14 mouse cellular contexts compared by ENCODE assay signal in genomic region chr12:40814659-40815363, GRCm38 (mm10).
A peak's percentile ranks its signal among the peaks of the same experiment; 100 is the strongest.
DNase-seq lines count a peak whose midpoint lies in the region; ATAC-seq and TF ChIP-seq lines count a peak whose summit lies in the region.
"Had no signal": no experiment of that assay in that cellular context is flagged by ENCODE, and none has a peak within 500 bp of the region (broad histone marks: within the 10 kb centered on the region; RNA-seq: fewer than 3 reads in every experiment).

No protein-coding gene starts in this region.

- H3K4me1 ChIP-seq in heart, adult 2 months (ENCODE audit: control insufficient read depth, insufficient read depth, low read length), result no peaks in the 10 kb centered on the region
- H3K4me1 ChIP-seq in heart, embryonic 10.5 days, result no peaks in the 10 kb centered on the region
- no peaks in the 10 kb centered on the region for H3K4me1 ChIP-seq in lung, embryonic 14.5 days (ENCODE audit: insufficient read depth)
- peaks cover 9% of the 10 kb centered on the region; the same call in 1 of the 2 replicates for H3K4me1 ChIP-seq in E14TG2a.4 (replicated peaks; ENCODE audit: low read depth, low read length)
- H3K4me1 ChIP-seq: heart, embryonic 12.5 days; hindbrain, embryonic 13.5 days; megakaryocyte, embryonic 14.5 days had no signal

- no peak overlapping the region for H3K4me3 ChIP-seq in heart, adult 2 months
- no peak overlapping the region for H3K4me3 ChIP-seq in heart, embryonic 10.5 days
- no peak overlapping the region for H3K4me3 ChIP-seq in lung, embryonic 14.5 days (ENCODE audit: low read depth, low read length)
- H3K4me3 ChIP-seq in E14TG2a.4 (replicated peaks; ENCODE audit: low read length), result no peak overlapping the region
- H3K4me3 ChIP-seq: heart, embryonic 12.5 days; hindbrain, embryonic 13.5 days; megakaryocyte, embryonic 14.5 days had no signal

- H3K4me2 ChIP-seq in lung, embryonic 14.5 days, result no peak overlapping the region
- H3K4me2 ChIP-seq: heart, embryonic 12.5 days; hindbrain, embryonic 13.5 days had no signal

- no peak for TF ChIP-seq EP300 in heart, adult 2 months (IDR thresholded peaks at IDR 0.05; ENCODE audit: insufficient read depth, low read depth, low read length)

- H3K27ac ChIP-seq in heart, adult 2 months, result no peak overlapping the region
- H3K27ac ChIP-seq in heart, embryonic 10.5 days, result no peak overlapping the region
- H3K27ac ChIP-seq in lung, embryonic 14.5 days (ENCODE audit: low read depth), result no peak overlapping the region
- H3K27ac ChIP-seq: hindbrain, embryonic 13.5 days had no signal

- intact Hi-C loops in heart, adult 2 months (cut with DNase I), result loop anchor here (2.0 kb wide), 1 partner anchor 558 kb away; no protein-coding TSS in a partner anchor

- H3K9ac ChIP-seq in heart, adult 2 months (ENCODE audit: low read depth, low read length), result no peak overlapping the region
- H3K9ac ChIP-seq in lung, embryonic 14.5 days, result no peak overlapping the region
- H3K9ac ChIP-seq: heart, embryonic 12.5 days; hindbrain, embryonic 13.5 days had no signal

- H3K36me3 ChIP-seq in heart, adult 2 months (ENCODE audit: control insufficient read depth, insufficient read depth, low read length), result no peaks in the 10 kb centered on the region
- H3K36me3 ChIP-seq in heart, embryonic 10.5 days, result no peaks in the 10 kb centered on the region
- H3K36me3 ChIP-seq in lung, embryonic 14.5 days (ENCODE audit: insufficient read depth), result peaks cover 15% of the 10 kb centered on the region
- H3K36me3 ChIP-seq in E14TG2a.4 (ENCODE audit: insufficient read depth, low read length), result no peaks in the 10 kb centered on the region
- H3K36me3 ChIP-seq: heart, embryonic 12.5 days had no signal

- ATAC-seq in lung, embryonic 14.5 days (ENCODE audit: insufficient read depth), result no peak
- ATAC-seq: activated CD4-positive, CD25-positive, alpha-beta regulatory T cell, adult 4 months had no signal

- no peaks in the 10 kb centered on the region for H3K9me3 ChIP-seq in heart, embryonic 10.5 days
- H3K9me3 ChIP-seq in lung, embryonic 14.5 days (ENCODE audit: low read depth, low read length), result no peaks in the 10 kb centered on the region
- no peaks in the 10 kb centered on the region for H3K9me3 ChIP-seq in E14TG2a.4 (ENCODE audit: low read length)
- H3K9me3 ChIP-seq: heart, embryonic 12.5 days; hindbrain, embryonic 13.5 days; megakaryocyte, embryonic 14.5 days had no signal

- no peak for DNase-seq in heart, adult 2 months
- DNase-seq in heart, embryonic 10.5 days (ENCODE audit: low spot score), result no peak
- peak; percentile 72 for DNase-seq in lung, embryonic 14.5 days
- no peak for DNase-seq in lung, postnatal 10 days
- peak; percentile 51 for DNase-seq in adipocyte (ENCODE audit: low spot score)
- no peak for DNase-seq in ovary, postnatal 36 days (ENCODE audit: low spot score)
- DNase-seq: cerebellum, postnatal 25 days; kidney, adult 9 months; layer of hippocampus, adult 9-11 months had no signal

- H3K27me3 ChIP-seq in heart, adult 2 months (ENCODE audit: control insufficient read depth, insufficient read depth, low read length), result no peaks in the 10 kb centered on the region
- no peaks in the 10 kb centered on the region for H3K27me3 ChIP-seq in heart, embryonic 10.5 days (ENCODE audit: insufficient read depth, poor library complexity, severe bottlenecking)
- no peaks in the 10 kb centered on the region for H3K27me3 ChIP-seq in lung, embryonic 14.5 days (ENCODE audit: insufficient read depth, low read length)
- no peaks in the 10 kb centered on the region for H3K27me3 ChIP-seq in E14TG2a.4 (ENCODE audit: insufficient read depth, low read length)
- H3K27me3 ChIP-seq: heart, embryonic 12.5 days; hindbrain, embryonic 13.5 days; megakaryocyte, embryonic 14.5 days had no signal

- no peak for TF ChIP-seq POLR2A in heart, adult 2 months (IDR thresholded peaks at IDR 0.05; ENCODE audit: insufficient read depth, low read depth, low read length)

- H3K79me2 ChIP-seq in heart, adult 2 months (replicated peaks; ENCODE audit: control insufficient read depth, insufficient read depth, low read length), result no peaks in the 10 kb centered on the region

- peak; percentile 84 for TF ChIP-seq CTCF in heart, adult 2 months (IDR thresholded peaks at IDR 0.05)
- peak; percentile 65 for TF ChIP-seq CTCF in lung, embryonic 14.5 days (IDR thresholded peaks at IDR 0.05; ENCODE audit: low read depth)
- TF ChIP-seq CTCF in E14TG2a.4 (conservative IDR thresholded peaks at IDR 0.05; ENCODE audit: low read length), result peak; percentile 62

Comparison
In these comparisons a context has a peak if more than half of its experiments do, and no peak if none do; other contexts are left out.
1. DNase-seq: peak in lung, embryonic 14.5 days (single experiment) and adipocyte (single experiment); none in heart, adult 2 months (0 of 2), heart, embryonic 10.5 days (single experiment), lung, postnatal 10 days (single experiment) and ovary, postnatal 36 days (single experiment).
2. Peak in every context shown above with its lines, with median percentiles within 50 percentile points of each other: CTCF ChIP-seq.